Mouse (Mus musculus) MN1 (cell line): ENCODE data around the gene Tmx4.

Experiments
- DNase-seq: peaks from one replicate; pipeline ENCODE4 v3.0.0-alpha.2; 2016; ENCODE audit warnings: low spot score

The Tmx4 gene

DNA sequence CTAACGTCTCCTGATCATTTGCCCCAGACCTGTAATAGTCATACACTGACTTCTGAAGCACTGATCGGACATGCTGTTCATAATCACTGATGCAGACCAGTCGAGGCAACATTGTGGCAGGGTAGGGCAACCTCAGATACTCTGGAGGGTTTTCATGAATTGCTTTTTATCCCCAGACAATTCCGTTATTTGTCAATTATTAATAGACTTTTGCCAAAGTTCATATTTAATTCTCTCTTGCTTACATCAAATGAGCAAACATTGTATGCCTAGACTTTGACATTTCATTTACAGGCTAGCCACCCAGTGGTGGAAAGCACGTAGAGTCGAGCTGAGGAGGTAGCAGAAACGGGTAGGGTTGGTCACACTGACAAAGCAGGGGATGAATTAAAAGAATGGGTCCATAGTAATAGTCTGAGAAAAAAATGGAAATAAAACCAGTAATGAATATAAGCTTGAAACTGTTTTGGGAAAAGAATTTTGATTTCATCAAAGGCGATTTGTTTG, 89.7 kb downstream of the Tmx4 start, which contains the start of gene Hao1:
Gene Hao1 (minus strand): TSS at position 148 of the 507 bp plus-strand sequence.
- DNase-seq: no peak

DNA sequence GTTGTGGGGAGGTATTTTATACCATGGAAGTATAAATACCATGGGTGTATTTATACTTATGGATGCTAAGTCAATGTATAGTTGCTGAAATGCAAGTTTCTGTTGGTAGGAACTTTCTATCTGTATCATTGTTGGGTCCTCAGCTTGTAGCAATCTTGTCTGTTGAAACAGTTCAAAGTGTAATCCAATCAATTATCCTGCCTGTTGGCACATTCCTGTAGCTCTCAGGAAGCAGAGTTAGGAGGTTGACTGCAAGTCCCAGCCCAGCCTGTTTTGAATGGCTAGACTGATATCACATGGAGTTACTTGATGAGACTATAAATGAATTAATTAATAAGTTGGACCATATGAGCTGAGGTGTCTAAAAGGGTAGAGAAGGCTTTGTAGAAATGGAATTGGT, 91.6 kb downstream of the Tmx4 start:
- DNase-seq: no peak

DNA sequence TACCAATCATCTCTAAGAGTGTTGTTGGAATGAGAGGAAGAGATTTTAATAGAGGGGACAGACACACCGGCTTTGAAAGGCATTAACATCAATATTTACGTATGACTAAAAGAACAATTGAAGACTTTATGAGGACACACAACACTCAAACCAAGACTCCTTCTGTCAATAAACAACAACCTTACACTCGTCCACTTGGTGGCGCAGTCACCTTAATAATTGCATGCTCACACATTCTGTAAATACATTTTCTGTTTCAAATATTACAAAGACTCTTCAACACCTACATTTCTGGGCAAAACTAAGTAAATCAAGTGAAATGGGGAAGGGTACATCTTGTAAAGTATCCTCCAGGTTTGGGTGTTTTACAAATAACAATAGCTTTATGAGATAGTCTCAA, 94.2 kb downstream of the Tmx4 start:
- peak; percentile 63 for DNase-seq

DNA sequence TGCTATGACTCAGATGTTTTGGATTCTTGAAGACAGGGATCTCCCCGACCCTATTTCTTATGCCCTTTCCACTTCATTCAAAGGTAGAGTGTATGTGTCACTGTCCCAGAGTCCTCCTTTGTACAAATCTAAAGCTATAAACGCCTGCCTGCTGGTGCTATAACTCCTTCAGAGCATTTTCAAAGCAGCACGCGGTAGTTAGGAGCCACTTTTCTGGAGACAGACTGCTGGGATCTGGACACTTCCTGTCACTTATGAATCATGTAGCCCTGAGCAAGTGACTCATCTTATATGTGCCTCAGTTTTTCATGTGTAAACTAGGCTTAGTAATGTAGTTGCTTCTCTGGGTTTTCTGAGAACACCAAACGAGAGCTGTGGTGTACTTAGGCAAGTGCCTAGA, 98.8 kb downstream of the Tmx4 start:
- no peak for DNase-seq

DNA sequence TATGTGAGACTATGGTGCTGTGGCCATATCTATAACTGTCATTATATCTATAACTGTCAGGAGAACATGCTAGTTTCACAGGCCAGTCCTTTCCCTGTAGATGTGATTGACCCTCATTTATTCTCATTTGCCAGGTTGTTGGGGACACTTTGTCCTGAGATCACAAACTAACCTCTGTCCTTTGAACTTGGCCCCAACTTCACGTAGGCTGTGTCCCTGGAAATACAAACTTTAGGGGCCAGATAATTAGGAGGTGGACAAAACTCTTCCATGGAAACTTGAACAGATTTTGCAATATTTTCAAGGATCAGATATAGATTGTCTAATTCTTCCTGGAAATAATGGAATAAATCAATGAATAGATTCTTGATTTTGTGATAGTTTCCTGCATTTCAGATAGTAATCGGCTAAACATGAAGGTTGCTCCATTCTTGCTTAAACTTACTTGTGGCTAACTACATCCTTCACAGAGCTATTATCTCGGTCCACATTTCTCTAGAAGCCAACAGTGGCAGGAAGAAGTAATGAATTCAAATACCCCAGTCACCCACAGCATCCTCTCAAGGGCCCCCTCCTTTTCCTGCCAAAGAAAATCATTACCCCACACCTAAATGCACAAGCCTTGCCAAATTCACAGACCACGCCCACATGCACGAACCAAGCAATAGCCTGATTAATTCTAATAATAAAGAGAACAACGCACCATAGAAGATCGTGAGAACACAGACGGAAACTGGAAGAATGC, 99.5 kb downstream of the Tmx4 start:
- DNase-seq: no peak
